Mouse (Mus musculus) duodenum, adult 2 months (tissue): ENCODE results near the gene Cib2. TPM values are rescaled to one million over a fixed set of nuclear protein-coding genes. Genes with fewer than 3 reads are reported as not detected.

ENCODE experiments used
- polyA plus RNA-seq: library from polyadenylated mRNA; depleted of rRNA; stranded (reverse); fragments of >200 nt; gene quantifications from 2 replicates; pipeline ENCODE4 v1.2.3, GENCODE M21; 2012; ENCODE audit warnings: low replicate concordance; rRNA removed

The Cib2 gene
- polyA plus RNA-seq = 1.7 and 2.6 TPM in 2 replicates

DNA sequence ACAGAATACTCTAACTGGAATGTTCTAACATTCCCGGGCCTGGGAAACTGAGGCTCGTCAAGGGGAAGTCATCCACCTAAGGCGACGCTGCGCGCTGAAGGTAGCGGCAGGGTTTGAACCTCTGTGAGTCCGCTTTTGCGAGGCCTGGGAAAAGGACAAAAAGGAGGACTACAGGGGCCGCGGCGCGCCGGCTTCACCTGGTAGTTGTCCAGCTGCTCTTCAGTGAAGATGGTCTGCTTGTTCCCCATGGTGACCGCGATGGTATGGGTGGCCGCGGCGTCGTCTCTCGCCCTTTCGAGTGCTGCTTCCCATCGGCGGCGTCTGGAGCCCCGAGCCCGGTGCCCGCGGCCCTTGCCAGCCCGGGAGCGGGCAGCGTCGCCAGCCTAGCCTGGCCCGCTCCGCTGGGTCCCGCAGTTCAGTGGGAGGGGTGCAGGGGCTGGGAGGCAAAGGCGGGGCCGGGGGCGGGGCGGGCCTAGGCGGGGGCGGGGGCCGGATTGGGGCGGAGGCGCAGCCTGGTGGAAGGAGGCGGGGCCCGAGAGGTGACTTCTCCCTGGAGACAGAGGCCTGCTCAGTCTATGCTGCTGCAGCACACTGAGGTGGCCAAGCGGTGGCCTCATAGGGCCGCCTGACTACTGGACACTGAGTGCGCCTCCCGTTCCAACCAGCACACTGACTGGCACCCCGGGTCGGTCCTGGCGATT, at the start of gene Cib2:
Gene Cib2, minus strand, starts transcription at position 448 of the 701 bp plus-strand sequence.

DNA sequence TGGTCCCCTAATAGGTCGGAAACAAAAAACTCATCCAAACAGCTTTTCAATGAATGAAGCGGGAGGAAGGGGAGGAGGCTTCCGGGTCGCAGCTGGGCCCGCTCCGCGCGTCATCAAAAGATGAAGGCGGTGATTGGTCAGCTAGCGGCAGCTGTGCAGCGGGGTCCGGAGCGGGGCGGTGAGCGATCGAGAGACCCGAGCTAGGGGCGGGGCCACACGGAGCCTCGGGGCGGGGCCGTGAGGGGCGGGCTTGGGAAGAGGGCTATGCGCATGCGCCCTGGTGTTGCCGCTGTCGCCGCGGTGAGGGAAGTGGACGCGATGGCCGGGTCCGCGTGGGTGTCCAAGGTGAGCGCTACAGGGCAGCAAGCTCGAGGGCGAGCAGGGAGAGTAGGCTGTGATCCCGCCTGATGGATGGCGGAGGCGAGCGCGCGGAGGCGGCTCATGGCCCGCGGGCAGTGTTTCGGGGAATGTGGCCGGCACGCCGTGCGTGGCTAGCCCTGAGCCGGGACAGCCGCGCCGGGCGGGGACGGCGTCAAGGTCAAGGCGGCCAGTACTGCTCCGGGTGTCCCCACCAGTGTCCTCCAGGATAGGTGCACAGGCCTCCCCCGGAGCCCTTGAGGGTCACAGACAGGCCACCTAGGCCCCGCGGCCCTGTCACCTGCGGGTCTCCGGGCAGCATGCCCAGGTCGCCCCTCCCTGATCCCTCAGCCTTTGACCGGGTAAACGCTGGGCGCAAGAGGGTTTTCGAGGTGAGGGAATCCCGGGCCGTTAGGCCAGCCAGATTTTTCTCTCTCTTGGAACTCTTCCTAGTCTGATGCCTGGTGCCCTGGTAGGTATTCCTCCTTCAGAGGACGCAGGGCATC, 26.4 kb upstream of the Cib2 start, which contains the start of gene Idh3a:
Gene Idh3a, plus strand, starts transcription at position 136 of the 863 bp plus-strand sequence.

DNA sequence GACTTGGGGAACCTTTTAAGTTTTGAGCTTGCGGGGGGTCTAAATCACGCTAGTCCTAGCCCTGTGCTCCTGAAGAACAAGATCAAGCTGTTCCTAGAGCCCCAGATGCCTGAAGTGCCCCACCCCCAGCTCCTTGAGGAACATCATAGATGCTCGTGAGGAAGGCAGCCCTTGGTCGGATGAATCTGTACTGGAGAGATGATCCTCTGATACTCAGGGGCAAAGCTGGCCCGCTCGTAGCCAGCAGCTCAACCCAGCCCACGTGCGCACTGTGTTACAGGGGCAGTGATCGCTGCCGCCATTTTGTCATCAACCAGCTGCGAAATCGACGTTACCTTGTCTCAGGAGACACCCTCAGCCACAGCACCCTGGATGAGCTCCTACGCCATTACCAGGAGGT, 21.3 kb downstream of the Cib2 start, which contains the start of gene Sh2d7:
Gene Sh2d7, plus strand, starts transcription at position 301 of the 400 bp plus-strand sequence.

DNA sequence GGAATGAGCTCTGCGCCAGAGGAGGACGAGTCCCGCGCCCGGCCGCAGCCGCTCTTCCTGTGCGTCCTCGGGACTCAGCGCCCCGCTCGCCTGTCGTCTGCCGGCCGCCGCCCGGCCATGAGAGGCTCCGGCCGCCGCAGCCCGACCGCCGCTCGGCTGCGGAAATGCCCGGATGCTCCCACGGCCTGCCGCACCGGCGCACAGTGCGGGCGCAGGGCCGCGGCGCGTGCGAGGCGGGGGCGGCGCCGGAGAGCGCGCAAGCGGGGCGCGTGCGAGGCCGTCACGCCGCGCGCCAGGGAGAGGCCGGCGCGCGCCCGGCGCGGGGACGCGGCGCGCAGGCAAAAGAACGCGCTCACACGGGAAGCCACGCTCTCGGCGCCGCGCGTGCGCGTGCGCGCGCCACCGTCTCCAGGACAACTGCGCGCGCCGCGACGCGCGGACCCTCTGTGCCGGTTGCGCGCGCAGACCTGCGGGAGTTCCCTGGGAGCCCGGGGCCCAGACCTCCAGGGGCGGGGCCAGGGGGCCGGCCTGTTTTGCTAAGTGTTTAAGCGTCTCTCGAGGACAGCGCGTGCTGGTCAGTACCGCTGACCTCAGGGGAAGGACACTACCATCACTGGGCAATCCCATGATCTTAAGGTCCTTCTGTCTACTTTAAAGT, 58.4 kb downstream of the Cib2 start, which contains the start of gene Dmxl2:
Gene Dmxl2, minus strand, starts transcription at position 174 of the 658 bp plus-strand sequence.

Other genes with a start within 250 kb of the Cib2 start
- gene Dmxl2, start 58.6 kb downstream of the Cib2 start, polyA plus RNA-seq = 0.13 and 0.60 TPM in 2 replicates
- gene Sh2d7, start 21.2 kb downstream of the Cib2 start, polyA plus RNA-seq = 1.8 and 3.2 TPM in 2 replicates
- gene Idh3a, start 26.1 kb upstream of the Cib2 start, polyA plus RNA-seq = 31.8 and 34.3 TPM in 2 replicates
- gene Acsbg1, start 101.7 kb upstream of the Cib2 start, polyA plus RNA-seq = 1.1 and 3.6 TPM in 2 replicates
- gene Dnaja4, start 138.7 kb upstream of the Cib2 start, polyA plus RNA-seq = 1.4 and 2.0 TPM in 2 replicates
- gene Wdr61, start 174.3 kb upstream of the Cib2 start, polyA plus RNA-seq = 6.9 and 8.9 TPM in 2 replicates
- 1.8 and 5.5 TPM in 2 replicates for gene Crabp1, start 204.5 kb upstream of the Cib2 start, polyA plus RNA-seq